ENCODE assay signal across 23 mouse cellular contexts in the genomic region with DNA sequence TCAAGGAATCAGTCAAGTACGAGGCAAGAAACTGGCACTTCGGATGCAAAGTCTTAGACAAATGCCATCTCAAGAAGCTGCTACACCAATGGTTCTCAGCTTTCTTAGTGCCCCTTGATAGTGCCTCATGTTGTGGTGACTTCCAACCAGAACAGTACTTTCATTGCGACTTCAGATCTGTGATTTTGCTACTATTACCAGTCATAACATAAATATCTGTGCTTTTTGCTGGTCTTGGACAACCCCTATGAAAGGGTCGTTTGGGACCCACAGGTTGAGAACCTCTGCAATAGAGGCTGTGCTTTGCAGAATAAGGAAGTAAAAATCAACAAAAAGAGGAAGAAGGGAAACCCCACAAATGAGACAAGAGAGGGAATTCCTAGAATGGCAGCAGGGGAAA. TPM values are rescaled to one million over a fixed set of nuclear protein-coding genes. Genes with fewer than 3 reads are reported as not detected.
A peak's percentile ranks its signal among the peaks of the same experiment; 100 is the strongest.
DNase-seq lines count a peak whose midpoint lies in the region; ATAC-seq lines count a peak whose summit lies in the region.
"Had no signal": no experiment of that assay in that cellular context is flagged by ENCODE, and none has a peak within 500 bp of the region (broad histone marks: within the 10 kb centered on the region; RNA-seq: fewer than 3 reads in every experiment).

No protein-coding gene starts in this region.

- H3K9me3 ChIP-seq in hindbrain, embryonic 16.5 days (ENCODE audit: control insufficient read depth, low read length) = no peaks in the 10 kb centered on the region
- H3K9me3 ChIP-seq: embryonic facial prominence, embryonic 15.5 days; forebrain, embryonic 10.5 days; heart, embryonic 13.5 days; hindbrain, embryonic 12.5 days had no signal

- H3K4me2 ChIP-seq in hindbrain, embryonic 16.5 days (ENCODE audit: low read length) = no peak overlapping the region
- H3K4me2 ChIP-seq: embryonic facial prominence, embryonic 15.5 days; heart, embryonic 13.5 days; hindbrain, embryonic 12.5 days had no signal

- H3K27me3 ChIP-seq in hindbrain, embryonic 16.5 days (replicated peaks; ENCODE audit: control insufficient read depth, insufficient read depth, low read length) = no peaks in the 10 kb centered on the region
- H3K27me3 ChIP-seq: embryonic facial prominence, embryonic 15.5 days; heart, embryonic 13.5 days; hindbrain, embryonic 12.5 days had no signal

- H3K36me3 ChIP-seq in hindbrain, embryonic 16.5 days (ENCODE audit: control insufficient read depth, insufficient read depth, low read length) = no peaks in the 10 kb centered on the region
- H3K36me3 ChIP-seq: embryonic facial prominence, embryonic 15.5 days; forebrain, embryonic 10.5 days; heart, embryonic 13.5 days; hindbrain, embryonic 12.5 days had no signal

- H3K9ac ChIP-seq in hindbrain, embryonic 16.5 days (ENCODE audit: low read depth, low read length) = no peak overlapping the region
- H3K9ac ChIP-seq: embryonic facial prominence, embryonic 15.5 days; heart, embryonic 13.5 days; hindbrain, embryonic 12.5 days had no signal

- H3K4me1 ChIP-seq in hindbrain, embryonic 16.5 days (ENCODE audit: control insufficient read depth, insufficient read depth, low read depth, low read length) = no peaks in the 10 kb centered on the region
- H3K4me1 ChIP-seq: embryonic facial prominence, embryonic 15.5 days; forebrain, embryonic 10.5 days; hindbrain, embryonic 12.5 days had no signal

- peak; percentile 69 to 72; a peak in 3 of 4 replicates for ATAC-seq in hematopoietic stem cell, adult 5-6 weeks (replicated peaks in 1 of 2; ENCODE audit: insufficient read depth in 1 of 2, low FRiP score in 2 of 2, low TSS enrichment in 1 of 2, low read depth in 1 of 2, poor library complexity in 2 of 2, severe bottlenecking in 2 of 2)
- ATAC-seq in monocyte, adult 5-6 weeks (replicated peaks; ENCODE audit: insufficient number of reproducible peaks, low FRiP score, low TSS enrichment, poor library complexity, severe bottlenecking) = peak; percentile 75; the same call in 1 of the 2 replicates
- ATAC-seq in hindbrain, embryonic 16.5 days = no peak
- ATAC-seq: CD4-positive, CD25-positive, alpha-beta regulatory T cell, adult 4 months; forebrain, embryonic 14.5 days; hindbrain, postnatal 0 days had no signal

- no peak overlapping the region for H3K27ac ChIP-seq in hindbrain, embryonic 16.5 days (ENCODE audit: low read depth, low read length)
- H3K27ac ChIP-seq: embryonic facial prominence, embryonic 15.5 days; forebrain, embryonic 10.5 days; gastrocnemius, adult 2 months; heart, embryonic 13.5 days; hindbrain, embryonic 12.5 days; hindbrain, postnatal 0 days had no signal

- 86% methylated on average over 4 of the region's 4 CpGs for WGBS in hindbrain, embryonic 16.5 days

- DNase-seq in A20 (ENCODE audit: low read depth, low spot score) (peak; percentile 63), MEL-GATA-1-ER (ENCODE audit: extremely low read depth, low read depth) (peak; percentile 37)
- DNase-seq in layer of hippocampus, adult 8-10 months (ENCODE audit: low spot score in 2 of 2) = no peak
- DNase-seq in left cerebral cortex, adult 9 months (ENCODE audit: low spot score in 2 of 2) = no peak
- no peak for DNase-seq in kidney, postnatal 36 days
- DNase-seq: adrenal gland, adult 8-10 months; cerebellum, adult 11-12 months; cerebellum, adult 9-10 months; embryo, embryonic 11 days; gastrocnemius, adult 2 months; gastrocnemius, postnatal 25 days; heart, postnatal 36 days had no signal

- H3K4me3 ChIP-seq in hindbrain, embryonic 16.5 days (ENCODE audit: low read length) = no peak overlapping the region
- H3K4me3 ChIP-seq: embryonic facial prominence, embryonic 15.5 days; erythroblast, embryonic 14.5 days; forebrain, embryonic 10.5 days; gastrocnemius, adult 2 months; heart, embryonic 13.5 days; hindbrain, embryonic 12.5 days had no signal

RNA-seq across cellular contexts. Expression of a gene that starts 7.7 kb away (rescaled TPM):
- total RNA-seq in hematopoietic stem cell, adult 5-6 weeks (2017) = 3.7 and 5.8 TPM in 2 replicates
- total RNA-seq in monocyte, adult 5-6 weeks (2017) = 0.75 to 2.3 TPM (median 1.5 TPM) in 3 replicates
- total RNA-seq in layer of hippocampus, adult 8-10 months (2022) = 1 to 10 TPM in 3 of 4 experiments, under 1 TPM in 1; 0.99 to 1.8 (median 1.2) TPM
- polyA plus RNA-seq in hindbrain, embryonic 16.5 days (2015; fragmentation: Nextera tagmentation; extraction: Ambion mirVana) = 1.2 and 1.7 TPM in 2 replicates

Comparison
In these comparisons a context has a peak if more than half of its experiments do, and no peak if none do; other contexts are left out.
1. DNase-seq: peak in A20 (single experiment) and MEL-GATA-1-ER (single experiment); none in layer of hippocampus, adult 8-10 months (0 of 2), left cerebral cortex, adult 9 months (0 of 2) and kidney, postnatal 36 days (0 of 2).